Mouse (Mus musculus): ENCODE measurements around the gene Rc3h1.
"Not testable (repeated sequence)": the region's sequence is repeated elsewhere in the genome, so short reads cannot be mapped to it uniquely, and the experiment has no call there.

Rc3h1 gene

GRCm38 (mm10) chr1:160963199-160963598 is 57.0 kb downstream of the Rc3h1 start:
- DNase-seq (ENCODE audit: low read depth): no peak

- DNase-seq (ENCODE audit: low read depth): no peak
Observed at GRCm38 (mm10) chr1:160967268-160967667, 61.0 kb downstream of the Rc3h1 start.

- no peak for DNase-seq (ENCODE audit: low read depth)
Observed at GRCm38 (mm10) chr1:160968643-160969042, 62.4 kb downstream of the Rc3h1 start.

GRCm38 (mm10) chr1:160978071-160978735 is 72.0 kb downstream of the Rc3h1 start, which contains the start of gene Serpinc1:
Gene Serpinc1, plus strand, starts transcription at chr1:160978585.
- no peak for DNase-seq (ENCODE audit: low read depth)

GRCm38 (mm10) chr1:160980021-160980420 is 73.8 kb downstream of the Rc3h1 start:
- no peak for DNase-seq (ENCODE audit: low read depth)

GRCm38 (mm10) chr1:160980537-160981234 is 74.5 kb downstream of the Rc3h1 start:
- DNase-seq (ENCODE audit: low read depth): no peak

- DNase-seq (ENCODE audit: low read depth): no peak
Observed at GRCm38 (mm10) chr1:160981337-160981736, 75.1 kb downstream of the Rc3h1 start.

- DNase-seq (ENCODE audit: low read depth): no peak
Observed at GRCm38 (mm10) chr1:160982887-160983286, 76.7 kb downstream of the Rc3h1 start.

GRCm38 (mm10) chr1:160984731-160985130 is 78.5 kb downstream of the Rc3h1 start:
- DNase-seq (ENCODE audit: low read depth): not testable (repeated sequence)

GRCm38 (mm10) chr1:160985477-160985876 is 79.3 kb downstream of the Rc3h1 start:
- no peak for DNase-seq (ENCODE audit: low read depth)

GRCm38 (mm10) chr1:160986881-160987635 is 80.8 kb downstream of the Rc3h1 start:
- no peak for DNase-seq (ENCODE audit: low read depth)

- no peak for DNase-seq (ENCODE audit: low read depth)
Observed at GRCm38 (mm10) chr1:160989395-160989794, 83.2 kb downstream of the Rc3h1 start.

- no peak for DNase-seq (ENCODE audit: low read depth)
Observed at GRCm38 (mm10) chr1:160993851-160994250, 87.6 kb downstream of the Rc3h1 start.

- no peak for DNase-seq (ENCODE audit: low read depth)
Observed at GRCm38 (mm10) chr1:161004942-161005341, 98.7 kb downstream of the Rc3h1 start.

GRCm38 (mm10) chr1:161005526-161005925 is 99.3 kb downstream of the Rc3h1 start:
- no peak for DNase-seq (ENCODE audit: low read depth)

- DNase-seq (ENCODE audit: low read depth): no peak
Observed at GRCm38 (mm10) chr1:161006471-161006870, 100.3 kb downstream of the Rc3h1 start.

GRCm38 (mm10) chr1:161008038-161008437 is 101.8 kb downstream of the Rc3h1 start:
- DNase-seq (ENCODE audit: low read depth): no peak

GRCm38 (mm10) chr1:161010436-161010835 is 104.2 kb downstream of the Rc3h1 start:
- DNase-seq (ENCODE audit: low read depth): no peak

GRCm38 (mm10) chr1:161016378-161016777 is 110.2 kb downstream of the Rc3h1 start:
- DNase-seq (ENCODE audit: low read depth): no peak

- DNase-seq (ENCODE audit: low read depth): no peak
Observed at GRCm38 (mm10) chr1:161020051-161020450, 113.8 kb downstream of the Rc3h1 start.
